Mouse (Mus musculus) heart, embryonic 13.5 days (tissue): ENCODE data around the gene Cavin4. TPM values are rescaled to one million over a fixed set of nuclear protein-coding genes. Genes with fewer than 3 reads are reported as not detected.

ENCODE experiments used
- ATAC-seq: fragments of 200-750 bp; cut with Nextera tagmentation; 2 replicates; pipeline ENCODE4 v1.8.0; 2017; ENCODE audit warnings: moderate TSS enrichment; ENCODE audit not compliant: insufficient number of reproducible peaks, low FRiP score, low TSS enrichment; ENCODE audit errors: extremely low read depth
- H3K27ac ChIP-seq: fragments of 300-500 bp; sonication (generic); replicated peaks from 2 replicates; pipeline ENCODE4 v1.5.1; 2015; ENCODE audit warnings: moderate library complexity, mild to moderate bottlenecking, inconsistent platforms
- H3K27me3 ChIP-seq: fragments of 300-500 bp; sonication (generic); replicated peaks from 2 replicates; pipeline ENCODE4 v1.6.1; 2015; ENCODE audit warnings: mild to moderate bottlenecking, inconsistent platforms
- H3K36me3 ChIP-seq: fragments of 300-500 bp; sonication (generic); 2 replicates; pipeline ENCODE4 v1.6.1; 2015; ENCODE audit warnings: mild to moderate bottlenecking, inconsistent platforms
- H3K4me1 ChIP-seq: fragments of 300-500 bp; sonication (generic); 2 replicates; pipeline ENCODE4 v1.6.1; 2015; ENCODE audit warnings: inconsistent platforms
- H3K4me2 ChIP-seq: fragments of 300-500 bp; sonication (generic); 2 replicates; pipeline ENCODE4 v1.6.1; 2015; ENCODE audit warnings: inconsistent platforms, mild to moderate bottlenecking, moderate library complexity
- H3K4me3 ChIP-seq: fragments of 300-500 bp; sonication (generic); 2 replicates; pipeline ENCODE4 v1.5.1; 2015; ENCODE audit warnings: moderate library complexity, mild to moderate bottlenecking, inconsistent platforms
- H3K9ac ChIP-seq: fragments of 300-500 bp; sonication (generic); 2 replicates; pipeline ENCODE4 v1.6.1; 2015; ENCODE audit warnings: inconsistent platforms, mild to moderate bottlenecking, moderate library complexity
- H3K9me3 ChIP-seq: fragments of 300-500 bp; sonication (generic); 2 replicates; pipeline ENCODE4 v1.6.1; 2016; ENCODE audit warnings: inconsistent platforms
- WGBS: fragments of 180-500 bp; shearing (Covaris S2); methylation state at CpG from one replicate; pipeline ENCODE4 v1.1.7; 2015; ENCODE audit warnings: mixed read lengths; 5-methylcytosine and 5-hydroxymethylcytosine counted together
- polyA plus RNA-seq: library from polyadenylated mRNA; unstranded; fragments of >200 nt; fragmentation: Nextera tagmentation; extraction: Ambion mirVana; gene quantifications from 2 replicates; pipeline ENCODE4 v1.2.1, GENCODE M21; 2015

Cavin4 gene
- polyA plus RNA-seq = 1.6 and 1.8 TPM in 2 replicates

DNA sequence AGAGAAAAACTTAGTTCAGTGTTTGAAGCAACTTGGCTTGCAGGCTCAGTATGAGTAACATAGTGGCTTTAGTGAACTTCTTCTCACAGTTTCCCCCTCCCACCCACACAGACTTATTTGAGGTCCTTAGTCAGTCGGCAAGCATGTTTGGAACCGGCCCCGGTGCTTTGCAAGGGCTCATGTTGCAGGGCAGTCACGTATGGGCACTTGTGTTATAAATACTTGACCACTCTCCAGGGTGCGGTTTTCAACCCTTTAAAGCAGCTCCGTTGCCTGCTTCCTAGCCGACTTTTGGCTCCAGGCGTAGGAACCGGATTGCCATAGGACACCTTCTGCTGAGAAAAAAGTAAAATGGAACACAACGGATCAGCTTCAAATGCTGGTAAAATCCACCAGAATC lies at the start of gene Cavin4:
Gene Cavin4, plus strand, starts transcription at position 244 of the 400 bp plus-strand sequence.
- no peak for ATAC-seq
- WGBS = 68% methylated on average over 10 of the region's 10 CpGs
- no peak within 1 kb of the TSS for H3K4me3 ChIP-seq
- H3K4me1 ChIP-seq = peaks cover 9% of the 10 kb centered on the region
- no peak within 1 kb of the TSS for H3K9ac ChIP-seq
- H3K27ac ChIP-seq = peak within 1 kb of the TSS; percentile 75
- H3K36me3 ChIP-seq = peaks cover 54% of the 10 kb centered on the region
- H3K4me2 ChIP-seq = no peak within 1 kb of the TSS; the same call in 1 of the 2 replicates
- H3K9me3 ChIP-seq = no peaks in the 10 kb centered on the region
- H3K27me3 ChIP-seq = no peaks in the 10 kb centered on the region

GRCm38 (mm10) chr4:48615483-48615882 lies 47.8 kb upstream of the Cavin4 start:
- 91% methylated on average over 4 of the region's 4 CpGs for WGBS
- H3K36me3 ChIP-seq = peaks cover 44% of the 10 kb centered on the region
- H3K27ac ChIP-seq = no peak overlapping the region
- no peak overlapping the region for H3K4me2 ChIP-seq
- no peak for ATAC-seq
- peaks cover 12% of the 10 kb centered on the region for H3K4me1 ChIP-seq
- no peaks in the 10 kb centered on the region for H3K27me3 ChIP-seq
- H3K9me3 ChIP-seq = no peaks in the 10 kb centered on the region
- no peak overlapping the region for H3K4me3 ChIP-seq
- H3K9ac ChIP-seq = no peak overlapping the region

DNA sequence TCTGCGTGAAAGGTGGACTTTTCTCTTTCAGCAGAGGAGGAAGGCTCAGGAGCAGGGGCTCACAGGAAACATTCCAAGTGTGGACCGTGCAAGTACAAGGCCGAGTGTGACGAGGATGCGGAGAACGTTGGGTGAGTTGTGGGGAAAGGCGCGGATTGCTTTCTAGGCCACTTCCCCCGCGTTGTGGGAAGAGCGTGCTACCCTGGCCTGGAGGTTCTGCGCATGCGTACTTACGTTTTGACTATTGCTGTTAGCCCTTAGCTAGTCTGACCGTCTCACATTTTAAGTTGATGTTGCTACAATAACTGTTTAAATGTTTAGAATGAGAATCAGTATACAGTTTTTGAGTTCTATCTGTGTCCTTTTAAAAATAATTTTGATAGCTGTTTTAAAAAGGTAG lies 46.1 kb upstream of the Cavin4 start:
- Histone ChIP-seq H3K4me2 (no peak overlapping the region), H3K27ac (no peak overlapping the region), H3K36me3 (peaks cover 42% of the 10 kb centered on the region), H3K9me3 (no peaks in the 10 kb centered on the region), H3K4me1 (peaks cover 12% of the 10 kb centered on the region), H3K4me3 (no peak overlapping the region), H3K27me3 (no peaks in the 10 kb centered on the region), H3K9ac (no peak overlapping the region)
- ATAC-seq = no peak
- 95% methylated on average over 15 of the region's 15 CpGs for WGBS

GRCm38 (mm10) chr4:48620121-48620520 lies 43.2 kb upstream of the Cavin4 start:
- Histone ChIP-seq H3K4me2 (no peak overlapping the region), H3K9ac (no peak overlapping the region), H3K9me3 (no peaks in the 10 kb centered on the region), H3K27me3 (no peaks in the 10 kb centered on the region), H3K4me3 (no peak overlapping the region), H3K4me1 (peaks cover 8% of the 10 kb centered on the region), H3K27ac (no peak overlapping the region), H3K36me3 (peaks cover 41% of the 10 kb centered on the region)
- WGBS = 82% methylated on average over 6 of the region's 6 CpGs
- no peak for ATAC-seq

DNA sequence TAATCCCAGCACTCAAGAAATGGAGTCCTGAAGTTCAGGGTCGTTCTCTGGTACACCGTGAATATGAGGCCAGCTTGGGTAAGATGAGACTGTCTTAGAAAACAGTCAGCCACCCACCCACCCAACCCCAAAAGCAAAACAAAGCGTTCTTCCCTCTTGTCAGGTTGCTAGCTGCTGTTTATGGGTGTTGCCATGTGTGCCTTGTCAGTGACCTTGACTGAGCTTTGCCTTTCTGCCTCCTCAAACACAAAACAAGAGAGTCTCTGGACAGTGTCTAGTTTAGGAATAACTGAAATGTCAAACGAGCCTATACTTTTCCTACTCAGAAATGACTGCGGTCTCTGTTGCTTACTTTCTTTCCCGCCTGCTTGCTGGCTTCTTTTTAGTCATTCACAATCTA lies 41.1 kb upstream of the Cavin4 start:
- WGBS = 79% methylated on average over 6 of the region's 6 CpGs
- Histone ChIP-seq H3K36me3 (peaks cover 52% of the 10 kb centered on the region), H3K27ac (no peak overlapping the region)

DNA sequence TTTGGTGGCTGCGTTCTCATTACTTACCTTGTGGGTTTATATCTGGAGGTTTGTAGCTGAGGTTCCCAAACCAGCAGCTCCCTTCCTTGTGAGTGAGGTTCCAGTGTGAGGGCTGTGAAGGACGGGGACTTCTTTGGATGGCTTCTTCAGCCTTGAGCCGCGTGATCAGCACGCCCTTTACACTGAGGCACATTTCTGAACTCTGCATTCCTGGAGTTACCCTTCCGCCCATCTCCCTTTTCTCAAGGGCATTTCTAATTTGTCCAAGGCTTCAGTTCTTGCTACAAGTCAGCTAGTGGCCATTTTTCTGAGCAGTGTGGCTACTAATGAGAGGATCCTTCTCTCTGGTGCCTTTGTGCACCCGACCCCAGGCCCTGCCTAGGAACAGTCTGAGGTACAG lies 40.4 kb upstream of the Cavin4 start:
- Histone ChIP-seq H3K9ac (no peak overlapping the region), H3K4me3 (no peak overlapping the region), H3K4me1 (no peaks in the 10 kb centered on the region), H3K36me3 (peaks cover 57% of the 10 kb centered on the region), H3K27ac (no peak overlapping the region), H3K4me2 (no peak overlapping the region), H3K27me3 (no peaks in the 10 kb centered on the region), H3K9me3 (no peaks in the 10 kb centered on the region)
- no peak for ATAC-seq
- 83% methylated on average over 7 of the region's 7 CpGs for WGBS

More for the DNA sequence above, 41.1 kb upstream of the Cavin4 start:
- H3K4me3 ChIP-seq = no peak overlapping the region
- H3K4me2 ChIP-seq = no peak overlapping the region
- H3K4me1 ChIP-seq = no peaks in the 10 kb centered on the region
- H3K27me3 ChIP-seq = no peaks in the 10 kb centered on the region
- H3K9ac ChIP-seq = no peak overlapping the region
- no peak for ATAC-seq
- no peaks in the 10 kb centered on the region for H3K9me3 ChIP-seq

DNA sequence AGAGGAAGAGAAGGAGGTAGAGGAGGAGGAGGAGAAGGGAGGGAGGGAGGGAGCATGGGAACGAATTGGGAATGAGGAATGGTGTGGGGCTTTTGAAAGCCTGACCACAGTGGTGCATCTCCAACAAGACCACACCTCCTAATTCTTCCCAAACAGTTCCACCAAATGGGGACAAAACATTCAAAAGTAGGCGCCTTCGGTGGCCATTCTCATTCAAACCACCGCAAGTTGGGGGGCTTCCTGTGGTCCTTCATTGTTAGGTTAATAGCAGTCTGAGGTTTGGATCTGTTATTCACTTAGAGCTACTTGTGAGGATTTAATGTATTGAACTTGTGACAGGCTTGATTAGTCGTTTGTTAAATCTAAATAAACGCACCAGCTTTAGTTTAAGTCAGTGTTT lies 38.4 kb upstream of the Cavin4 start:
- ATAC-seq = no peak
- peaks cover 65% of the 10 kb centered on the region for H3K36me3 ChIP-seq
- H3K27me3 ChIP-seq = no peaks in the 10 kb centered on the region
- H3K9me3 ChIP-seq = no peaks in the 10 kb centered on the region
- H3K4me1 ChIP-seq = no peaks in the 10 kb centered on the region
- no peak overlapping the region for H3K4me2 ChIP-seq
- H3K4me3 ChIP-seq = no peak overlapping the region
- no peak overlapping the region for H3K27ac ChIP-seq
- WGBS = 80% methylated on average over 6 of the region's 6 CpGs
- no peak overlapping the region for H3K9ac ChIP-seq

- Histone ChIP-seq H3K36me3 (peaks cover 61% of the 10 kb centered on the region), H3K4me2 (no peak overlapping the region), H3K27me3 (no peaks in the 10 kb centered on the region), H3K27ac (no peak overlapping the region), H3K4me3 (no peak overlapping the region), H3K9ac (no peak overlapping the region), H3K4me1 (peaks cover 8% of the 10 kb centered on the region), H3K9me3 (no peaks in the 10 kb centered on the region)
- WGBS = 89% methylated on average over 9 of the region's 9 CpGs
- no peak for ATAC-seq
Observed at GRCm38 (mm10) chr4:48625836-48626235, 37.5 kb upstream of the Cavin4 start.

DNA sequence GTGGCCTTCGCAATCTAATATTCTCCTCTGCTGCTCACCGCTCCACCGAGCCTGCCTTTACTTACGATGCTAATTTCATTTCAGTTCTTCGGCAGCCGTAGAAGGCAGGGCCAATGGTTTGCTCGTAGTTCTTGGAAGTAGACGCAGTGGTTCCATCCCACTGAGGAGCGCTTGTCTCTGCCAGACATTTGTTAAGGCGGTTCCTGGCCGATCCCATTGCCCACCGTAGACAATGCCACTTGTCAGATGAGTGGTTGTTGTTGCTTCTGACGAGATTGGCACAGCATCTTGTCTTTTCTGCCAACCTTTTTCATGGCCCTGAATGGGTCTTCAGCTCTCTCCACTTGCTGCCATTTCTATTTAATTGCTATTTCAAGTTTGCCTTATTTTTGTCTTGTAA lies 33.9 kb upstream of the Cavin4 start:
- no peak overlapping the region for H3K4me3 ChIP-seq
- ATAC-seq = no peak
- 92% methylated on average over 13 of the region's 13 CpGs for WGBS

DNA sequence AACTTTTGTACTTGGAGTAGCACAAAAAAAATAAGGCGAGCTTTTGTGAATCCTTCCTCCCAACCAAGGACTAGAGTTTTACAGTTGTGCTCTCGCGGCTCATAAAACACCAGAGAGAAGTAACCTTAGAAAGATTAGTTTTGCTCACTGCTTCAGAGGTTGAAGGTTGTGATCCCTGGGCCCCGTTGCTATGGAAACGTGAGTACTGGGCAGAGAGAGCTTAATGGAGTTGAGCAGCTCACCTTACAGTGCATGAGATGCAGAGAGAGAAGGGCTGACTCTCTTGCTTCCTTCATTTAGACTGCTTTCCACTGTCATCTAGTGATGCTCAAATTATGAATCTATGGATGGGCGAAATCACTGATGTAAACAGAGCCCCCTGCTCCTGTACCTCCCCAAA lies 29.8 kb upstream of the Cavin4 start:
- no peak for ATAC-seq
- Histone ChIP-seq H3K27me3 (no peaks in the 10 kb centered on the region), H3K36me3 (peaks cover 49% of the 10 kb centered on the region), H3K4me2 (no peak overlapping the region), H3K4me3 (no peak overlapping the region), H3K9ac (no peak overlapping the region), H3K9me3 (no peaks in the 10 kb centered on the region), H3K27ac (no peak overlapping the region), H3K4me1 (peaks cover 26% of the 10 kb centered on the region)
- 81% methylated on average over 6 of the region's 6 CpGs for WGBS

More for the DNA sequence above, 33.9 kb upstream of the Cavin4 start:
- Histone ChIP-seq H3K9me3 (no peaks in the 10 kb centered on the region), H3K4me1 (peaks cover 16% of the 10 kb centered on the region), H3K27ac (no peak overlapping the region), H3K9ac (no peak overlapping the region), H3K36me3 (peaks cover 54% of the 10 kb centered on the region), H3K27me3 (no peaks in the 10 kb centered on the region), H3K4me2 (no peak overlapping the region)

GRCm38 (mm10) chr4:48634058-48634457 lies 29.3 kb upstream of the Cavin4 start:
- Histone ChIP-seq H3K4me3 (no peak overlapping the region), H3K36me3 (peaks cover 48% of the 10 kb centered on the region), H3K4me2 (no peak overlapping the region), H3K9me3 (no peaks in the 10 kb centered on the region), H3K27me3 (no peaks in the 10 kb centered on the region), H3K4me1 (peaks cover 31% of the 10 kb centered on the region), H3K27ac (no peak overlapping the region), H3K9ac (no peak overlapping the region)
- 76% methylated on average over 2 of the region's 2 CpGs for WGBS
- ATAC-seq = no peak

DNA sequence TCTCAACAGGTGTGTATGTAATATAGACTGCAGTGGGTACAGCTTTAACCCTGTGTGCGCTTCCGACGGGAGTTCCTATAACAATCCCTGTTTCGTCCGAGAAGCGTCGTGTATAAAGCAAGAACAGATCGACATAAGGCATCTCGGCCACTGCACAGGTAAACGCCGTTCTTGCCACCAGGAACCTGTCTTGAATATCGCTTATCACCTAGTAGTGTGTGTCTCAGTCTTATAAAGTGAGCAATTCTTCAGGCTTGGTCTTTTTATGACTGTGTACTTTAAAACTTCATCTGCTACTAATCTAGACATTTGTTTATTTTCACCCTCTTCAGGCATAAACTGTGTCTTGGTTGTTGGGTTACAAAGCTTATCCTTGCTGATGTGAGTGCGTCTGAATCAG lies 26.5 kb upstream of the Cavin4 start:
- H3K4me2 ChIP-seq = no peak overlapping the region
- H3K36me3 ChIP-seq = peaks cover 60% of the 10 kb centered on the region
- H3K9me3 ChIP-seq = no peaks in the 10 kb centered on the region

More for the DNA sequence above, 26.5 kb upstream of the Cavin4 start:
- Histone ChIP-seq H3K4me3 (no peak overlapping the region), H3K27ac (no peak overlapping the region), H3K27me3 (no peaks in the 10 kb centered on the region), H3K9ac (no peak overlapping the region), H3K4me1 (peaks cover 18% of the 10 kb centered on the region)
- no peak for ATAC-seq
- WGBS = 88% methylated on average over 13 of the region's 13 CpGs
